Mouse (Mus musculus): ENCODE results near the gene Abhd4.
"Not testable (repeated sequence)": the region's sequence is repeated elsewhere in the genome, so short reads cannot be mapped to it uniquely, and the experiment has no call there.

Abhd4 gene

GRCm38 (mm10) chr14:54223315-54224063 lies 30.5 kb upstream of the Abhd4 start:
- no peak for DNase-seq

- no peak for DNase-seq
These were observed 29.9 kb upstream of the Abhd4 start for GRCm38 (mm10) chr14:54224064-54224417.

GRCm38 (mm10) chr14:54224484-54225467 lies 29.2 kb upstream of the Abhd4 start:
- DNase-seq = no peak

GRCm38 (mm10) chr14:54225725-54226124 lies 28.3 kb upstream of the Abhd4 start:
- DNase-seq = no peak

- peak; percentile 77 for DNase-seq
These were observed 26.8 kb upstream of the Abhd4 start for GRCm38 (mm10) chr14:54226911-54227811.

- DNase-seq = peak; percentile 77
These were observed 26.0 kb upstream of the Abhd4 start for GRCm38 (mm10) chr14:54227911-54228451.

- DNase-seq = no peak
These were observed 25.5 kb upstream of the Abhd4 start for GRCm38 (mm10) chr14:54228501-54228900.

GRCm38 (mm10) chr14:54228933-54229713 lies 24.9 kb upstream of the Abhd4 start:
- no peak for DNase-seq

GRCm38 (mm10) chr14:54229849-54230248 lies 24.1 kb upstream of the Abhd4 start:
- DNase-seq = not testable (repeated sequence)

- DNase-seq = no peak
These were observed 23.3 kb upstream of the Abhd4 start for GRCm38 (mm10) chr14:54230638-54231150.

- no peak for DNase-seq
These were observed 22.6 kb upstream of the Abhd4 start for GRCm38 (mm10) chr14:54231176-54231956.

- DNase-seq = no peak
These were observed 21.8 kb upstream of the Abhd4 start for GRCm38 (mm10) chr14:54232143-54232542.

GRCm38 (mm10) chr14:54232811-54233558 lies 21.0 kb upstream of the Abhd4 start:
- peak; percentile 76 for DNase-seq

- no peak for DNase-seq
These were observed 20.3 kb upstream of the Abhd4 start for GRCm38 (mm10) chr14:54233559-54234143.

GRCm38 (mm10) chr14:54234231-54235040 lies 19.6 kb upstream of the Abhd4 start:
- DNase-seq = no peak

- DNase-seq = no peak
These were observed 18.0 kb upstream of the Abhd4 start for GRCm38 (mm10) chr14:54235825-54236540.

GRCm38 (mm10) chr14:54236881-54237280 lies 17.1 kb upstream of the Abhd4 start:
- DNase-seq = no peak
